Mouse (Mus musculus): Measurements from ENCODE around the gene Cntnap2. TPM values are rescaled to one million over a fixed set of nuclear protein-coding genes. Genes with fewer than 3 reads are reported as not detected.

The Cntnap2 gene
- total and polyA plus RNA-seq, 3 experiments, result 0.30 to 0.79 (median 0.44) TPM

DNA sequence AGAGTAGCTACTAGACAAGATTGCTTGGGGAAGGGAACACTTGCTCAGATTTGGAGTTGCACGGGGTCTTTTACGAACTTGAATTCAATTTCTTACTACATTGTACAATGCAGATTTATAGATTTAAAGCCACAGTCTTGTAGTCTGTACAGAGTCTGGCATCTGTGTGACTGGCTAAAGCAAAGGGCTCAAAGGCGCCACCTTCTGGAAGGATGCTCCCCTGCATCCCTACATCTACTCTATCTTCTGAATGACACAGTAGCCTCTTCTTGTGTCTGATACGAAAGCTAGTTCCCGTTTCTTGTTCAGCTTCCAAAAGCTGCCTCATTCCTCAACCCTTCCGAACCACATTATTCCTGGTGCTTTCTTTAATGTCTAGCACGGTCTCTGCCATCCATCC is 2129.0 kb downstream of the Cntnap2 start:
- Histone ChIP-seq H3K36me3 (replicated peaks in 1 of 2; ENCODE audit: control insufficient read depth in 1 of 2, insufficient read depth in 1 of 2, low read length in 1 of 2) (no peaks in the 10 kb centered on the region), H3K4me3 (replicated peaks in 1 of 3; ENCODE audit: low read depth in 2 of 3, low read length in 2 of 3, poor library complexity in 1 of 3) (peak overlapping the region; percentile 32 to 44 (median 42)), H3K4me2 (ENCODE audit: insufficient read depth, low read depth, poor library complexity, severe bottlenecking) (peak overlapping the region; percentile 89), H3K4me1 (ENCODE audit: control insufficient read depth in 1 of 2, insufficient read depth in 2 of 2) (peaks cover 0 to 4% of the 10 kb centered on the region in 2 experiments; a peak in 2 of 4 replicates), H3K27me3 (replicated peaks) (no peaks in the 10 kb centered on the region), H3K9me3 (replicated peaks; ENCODE audit: low read length) (no peaks in the 10 kb centered on the region), H3K79me2 (replicated peaks; ENCODE audit: control insufficient read depth, extremely low read depth, insufficient read depth, poor library complexity, severe bottlenecking) (no peaks in the 10 kb centered on the region), H3K27ac (ENCODE audit: insufficient read depth, low read depth) (peak overlapping the region; percentile 9; the same call in 1 of the 2 replicates), H3K9ac (ENCODE audit: insufficient read depth, low read depth) (peak overlapping the region; percentile 7; the same call in 1 of the 2 replicates)
- peak; percentile 75 for DNase-seq (ENCODE audit: extremely low read depth)
- in situ Hi-C loops (cut with MboI; ENCODE audit: low pct_ligation_motif_present, low pct_unique_long_range_greater_than_20kb, low sequenced_read_pairs), result no loop called here
- dilution Hi-C loops (cut with MboI; ENCODE audit: extremely low pct_ligation_motif_present, extremely low pct_unique_long_range_greater_than_20kb, low sequenced_read_pairs), result no loop called here
- TF ChIP-seq CHD2 (IDR thresholded peaks at IDR 0.05; ENCODE audit: low read length) (no peak), POLR2AphosphoS2 (IDR thresholded peaks at IDR 0.05; ENCODE audit: low read depth, low read length) (no peak), NELFE (IDR thresholded peaks at IDR 0.05; ENCODE audit: low read depth, low read length) (0 out of 2 replicates have a peak, but pooled peaks have one; percentile 21), USF2 (conservative IDR thresholded peaks at IDR 0.05; ENCODE audit: low read depth, low read length) (no peak), RAD21 (IDR thresholded peaks at IDR 0.05; ENCODE audit: low read depth, low read length) (peak; percentile 24), UBTF (IDR thresholded peaks at IDR 0.05; ENCODE audit: low read depth, low read length) (no peak), HCFC1 (IDR thresholded peaks at IDR 0.05; ENCODE audit: low read depth, low read length) (no peak), SMC3 (IDR thresholded peaks at IDR 0.05; ENCODE audit: low read depth, low read length) (peak; percentile 46), JUN (IDR thresholded peaks at IDR 0.05; ENCODE audit: insufficient read depth, low read depth, low read length) (no peak), ZKSCAN1 (IDR thresholded peaks at IDR 0.05; ENCODE audit: borderline replicate concordance, low read depth, low read length) (no peak), MXI1 (IDR thresholded peaks at IDR 0.05; ENCODE audit: low read depth, low read length) (no peak), MAFK (IDR thresholded peaks at IDR 0.05; ENCODE audit: insufficient replicate concordance, low read length) (no peak), EP300 (IDR thresholded peaks at IDR 0.05; ENCODE audit: low read length) (no peak), BHLHE40 (IDR thresholded peaks at IDR 0.05; ENCODE audit: low read depth, low read length) (no peak), CTCF (conservative IDR thresholded peaks at IDR 0.05 in 1 of 2, IDR thresholded peaks at IDR 0.05 in 1 of 2; ENCODE audit: low read depth in 2 of 2, low read length in 2 of 2) (peak; percentile 63 to 68), PAX5 (IDR thresholded peaks at IDR 0.05; ENCODE audit: low read length) (no peak), USF1 (IDR thresholded peaks at IDR 0.05; ENCODE audit: low read depth, low read length) (no peak), ETS1 (conservative IDR thresholded peaks at IDR 0.05; ENCODE audit: low read depth, low read length) (no peak), NRF1 (IDR thresholded peaks at IDR 0.05; ENCODE audit: low read depth, low read length) (no peak), KAT2A (IDR thresholded peaks at IDR 0.05; ENCODE audit: insufficient replicate concordance, low read length) (no peak), MEF2A (IDR thresholded peaks at IDR 0.05; ENCODE audit: borderline replicate concordance, low read depth, low read length) (no peak), TBP (conservative IDR thresholded peaks at IDR 0.05; ENCODE audit: low read depth, low read length) (no peak), IRF4 (IDR thresholded peaks at IDR 0.05; ENCODE audit: low read depth, low read length) (no peak), TCF12 (IDR thresholded peaks at IDR 0.05; ENCODE audit: low read depth, low read length) (0 out of 2 replicates have a peak, but pooled peaks have one; percentile 25), RCOR1 (conservative IDR thresholded peaks at IDR 0.05; ENCODE audit: low read depth, low read length) (no peak), CHD1 (IDR thresholded peaks at IDR 0.05; ENCODE audit: low read depth, low read length) (no peak), ELF1 (IDR thresholded peaks at IDR 0.05; ENCODE audit: low read depth, low read length) (no peak), ZMIZ1 (IDR thresholded peaks at IDR 0.05; ENCODE audit: low read depth, low read length) (0 out of 2 replicates have a peak, but pooled peaks have one; percentile 27), JUND (conservative IDR thresholded peaks at IDR 0.05; ENCODE audit: low read depth, low read length) (no peak), POLR2A (IDR thresholded peaks at IDR 0.05; ENCODE audit: low read depth, low read length) (no peak), ZNF384 (IDR thresholded peaks at IDR 0.05; ENCODE audit: low read depth, low read length) (no peak), SIN3A (IDR thresholded peaks at IDR 0.05; ENCODE audit: low read length) (no peak), GABPA (IDR thresholded peaks at IDR 0.05; ENCODE audit: insufficient replicate concordance, low read depth, low read length) (no peak), ZC3H11A (IDR thresholded peaks at IDR 0.05; ENCODE audit: low read depth, low read length) (no peak), MAZ (IDR thresholded peaks at IDR 0.05; ENCODE audit: low read depth, low read length) (no peak), MAX (IDR thresholded peaks at IDR 0.05; ENCODE audit: low read length) (no peak), MYC (IDR thresholded peaks at IDR 0.05; ENCODE audit: low read depth, low read length) (no peak), E2F4 (IDR thresholded peaks at IDR 0.05; ENCODE audit: insufficient replicate concordance, low read depth, low read length) (no peak)
